Mouse (Mus musculus) adrenal gland, postnatal 36 days (tissue): ENCODE measurements around the gene Romo1. TPM values are rescaled to one million over a fixed set of nuclear protein-coding genes. Genes with fewer than 3 reads are reported as not detected.

Experiments used
- DNase-seq, 2 experiments: peaks; one replicate each; pipeline ENCODE4 v3.0.0; 2021; ENCODE audit warnings: mixed read lengths in 1 of 2
- total RNA-seq, 2 experiments: library from RNA; stranded (reverse); gene quantifications; 2 replicates each; pipeline ENCODE4 v1.2.3; 2021

Romo1 gene
- total RNA-seq, 2 experiments from 2014 or later: 319 to 321 TPM

- peak; percentile 81 to 88 for DNase-seq
Observed at GRCm38 (mm10) chr2:156179046-156179795, 35.4 kb downstream of the Romo1 start.

GRCm38 (mm10) chr2:156179796-156180093, 35.9 kb downstream of the Romo1 start:
- DNase-seq: no peak

- peak; percentile 99 for DNase-seq
Observed at GRCm38 (mm10) chr2:156180094-156180821, 36.4 kb downstream of the Romo1 start, which contains the start of gene Rbm39. Gene Rbm39 (minus strand): TSS chr2:156180238.

- DNase-seq: no peak
Observed at GRCm38 (mm10) chr2:156180824-156181590, 37.2 kb downstream of the Romo1 start.

GRCm38 (mm10) chr2:156181592-156181991, 37.8 kb downstream of the Romo1 start:
- no peak for DNase-seq

- DNase-seq: peak; percentile 72
Observed at GRCm38 (mm10) chr2:156189241-156189640, 45.4 kb downstream of the Romo1 start.

- DNase-seq: no peak
Observed at GRCm38 (mm10) chr2:156190004-156190896, 46.4 kb downstream of the Romo1 start.

GRCm38 (mm10) chr2:156191540-156191939, 47.7 kb downstream of the Romo1 start:
- DNase-seq: no peak

GRCm38 (mm10) chr2:156192068-156192467, 48.2 kb downstream of the Romo1 start:
- DNase-seq: no peak

- DNase-seq: peak in 1 of 2 experiments; percentile 30
Observed at GRCm38 (mm10) chr2:156193066-156193862, 49.4 kb downstream of the Romo1 start.

GRCm38 (mm10) chr2:156194571-156194970, 50.7 kb downstream of the Romo1 start:
- DNase-seq: no peak

Other genes starting within 250 kb of the Romo1 start
- 100 to 1,000 TPM; 103 to 126 TPM for gene Uqcc1, start 213.7 kb upstream of the Romo1 start, total RNA-seq
- not detected for gene Gm15557, start 203.3 kb upstream of the Romo1 start, total RNA-seq
- gene Gdf5, start 198.7 kb upstream of the Romo1 start, total RNA-seq: under 1 TPM; 0.56 to 0.89 TPM
- 10 to 100 TPM; 11.5 to 11.9 TPM for gene Cep250, start 187.6 kb upstream of the Romo1 start, total RNA-seq
- gene 6430550D23Rik, start 136.1 kb upstream of the Romo1 start, total RNA-seq: 1 to 10 TPM; 1.5 to 2.8 TPM
- 100 to 1,000 TPM; 235 to 250 TPM for gene Ergic3, start 136.0 kb upstream of the Romo1 start, total RNA-seq
- gene Fer1l4, start 91.1 kb upstream of the Romo1 start, total RNA-seq: not detected
- 1 to 10 TPM; 2.5 to 3.7 TPM for gene Spag4, start 78.9 kb upstream of the Romo1 start, total RNA-seq
- 10 to 100 TPM; 47.5 to 55.6 TPM for gene Cpne1, start 32.1 kb upstream of the Romo1 start, total RNA-seq
- gene Rbm12, start 32.1 kb upstream of the Romo1 start, total RNA-seq: 10 to 100 TPM; 21.9 to 29.4 TPM
- gene Gm28036, start 16.9 kb upstream of the Romo1 start, total RNA-seq: 10 to 100 TPM; 17.6 to 30.3 TPM
- gene Nfs1, start 147 bp downstream of the Romo1 start, total RNA-seq: 10 to 100 TPM; 82.1 to 90.9 TPM
- 100 to 1,000 TPM; 334 to 392 TPM for gene Rbm39, start 36.2 kb downstream of the Romo1 start, total RNA-seq
- 10 to 100 TPM; 31.8 to 45.5 TPM for gene Phf20, start 52.4 kb downstream of the Romo1 start, total RNA-seq
- 1 to 10 TPM; 2.2 to 2.7 TPM for gene Cnbd2, start 168.3 kb downstream of the Romo1 start, total RNA-seq
- gene Scand1, start 168.7 kb downstream of the Romo1 start, total RNA-seq: 100 to 1,000 TPM; 101 to 132 TPM